Mouse (Mus musculus) layer of hippocampus, adult 9-11 months (tissue): Measurements from ENCODE around the gene Iqgap2.

Experiments
- DNase-seq: peaks from one replicate; pipeline ENCODE4 v3.0.0; 2022

Iqgap2 gene

DNA sequence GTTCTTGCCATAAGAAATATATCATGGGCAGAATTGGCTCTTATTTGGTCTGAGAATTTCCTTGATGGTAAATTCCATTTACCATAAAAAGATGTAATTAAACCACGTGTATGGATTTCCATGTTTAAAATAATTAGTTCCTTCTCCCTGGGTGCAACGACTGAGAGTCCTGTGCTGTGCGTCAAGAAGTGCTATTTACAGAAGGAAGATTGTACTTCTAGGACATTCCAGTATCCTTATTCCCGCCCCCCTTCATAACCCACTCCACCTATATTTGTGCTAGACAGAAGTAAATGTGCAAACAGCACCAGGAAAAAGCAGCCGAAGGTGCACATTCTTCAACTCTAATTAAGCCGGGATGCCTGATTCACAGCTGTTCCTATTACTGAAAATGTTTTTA lies 65.5 kb downstream of the Iqgap2 start:
- DNase-seq = no peak

DNA sequence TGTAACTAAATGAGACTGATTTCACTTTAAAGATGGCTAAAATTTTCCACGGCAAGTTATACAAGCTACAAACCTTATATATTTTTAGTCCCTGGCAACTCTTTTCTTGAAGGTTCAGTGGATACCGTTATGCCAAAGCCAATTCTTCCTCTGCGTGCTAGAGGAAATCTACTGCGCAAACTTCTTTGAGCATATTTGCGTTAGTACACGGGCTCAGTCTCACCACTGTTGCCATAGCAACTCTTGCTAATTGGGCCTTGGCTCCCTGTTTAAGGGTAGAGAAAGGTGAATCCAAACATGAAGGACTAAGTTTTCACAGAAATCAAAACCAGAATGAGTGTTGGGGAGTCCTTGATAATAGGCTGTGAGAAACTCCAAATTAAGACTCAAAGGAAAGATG lies 68.8 kb downstream of the Iqgap2 start:
- peak; percentile 51 for DNase-seq

DNA sequence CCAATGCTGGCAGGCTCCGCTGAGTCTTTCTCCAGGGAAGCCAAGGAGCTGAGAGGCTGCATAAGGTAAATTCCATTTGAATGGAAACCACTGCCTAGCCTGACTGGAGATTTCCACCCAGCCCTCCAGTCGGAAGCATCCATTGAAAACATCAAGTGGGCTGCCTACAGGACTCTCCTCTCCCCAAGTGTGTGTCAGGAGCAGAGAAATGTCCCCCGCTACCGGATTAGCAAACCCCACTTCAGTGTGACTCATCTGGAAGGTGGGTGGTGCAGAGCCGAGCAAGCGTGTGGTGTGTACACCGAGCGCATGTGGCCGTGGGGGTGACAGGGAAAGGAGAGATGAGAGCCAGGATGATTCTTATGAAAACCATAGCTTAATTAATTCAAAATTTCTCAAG lies 71.7 kb downstream of the Iqgap2 start:
- peak; percentile 87 for DNase-seq

- no peak for DNase-seq
These were observed 72.8 kb downstream of the Iqgap2 start for GRCm38 (mm10) chr13:95818941-95819340.

DNA sequence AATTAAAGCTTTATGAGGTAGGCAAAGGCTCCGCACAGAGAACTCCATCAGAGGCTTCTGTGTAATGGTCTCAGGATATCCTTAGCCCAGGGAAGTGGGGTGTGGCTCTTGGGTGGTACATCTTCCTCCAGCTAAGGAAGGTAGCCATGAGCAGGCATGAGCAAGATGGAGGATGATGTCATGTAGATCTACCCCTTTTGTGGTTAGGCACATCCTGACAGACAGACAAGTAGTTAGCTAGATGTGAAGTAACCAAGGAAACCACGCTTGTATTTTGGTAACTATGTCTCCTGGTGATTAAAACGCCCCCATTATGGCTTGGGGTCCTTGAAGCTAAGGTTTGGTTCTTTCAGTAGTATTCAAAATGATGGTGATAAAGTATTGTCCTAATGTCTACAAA lies 78.1 kb downstream of the Iqgap2 start:
- DNase-seq = no peak

DNA sequence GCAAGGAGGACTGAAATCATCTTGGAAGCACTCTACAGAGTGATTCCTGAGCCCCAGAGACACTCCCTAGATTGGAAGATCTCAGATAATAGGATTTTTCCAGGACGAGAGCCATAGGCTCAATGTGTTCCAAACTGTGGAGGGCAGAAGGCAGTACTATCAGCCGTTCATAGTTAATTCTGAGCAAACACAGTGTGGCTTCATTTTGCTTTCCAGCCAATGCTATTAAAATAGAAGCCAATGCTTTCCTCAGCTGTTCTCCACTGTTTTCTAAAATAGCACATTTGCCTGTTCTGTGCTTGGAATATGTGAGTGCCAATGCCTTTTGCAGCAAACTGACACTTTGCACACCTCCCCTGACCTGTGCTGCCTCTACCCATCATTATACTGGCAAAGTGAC lies 80.9 kb downstream of the Iqgap2 start:
- peak; percentile 62 for DNase-seq

DNA sequence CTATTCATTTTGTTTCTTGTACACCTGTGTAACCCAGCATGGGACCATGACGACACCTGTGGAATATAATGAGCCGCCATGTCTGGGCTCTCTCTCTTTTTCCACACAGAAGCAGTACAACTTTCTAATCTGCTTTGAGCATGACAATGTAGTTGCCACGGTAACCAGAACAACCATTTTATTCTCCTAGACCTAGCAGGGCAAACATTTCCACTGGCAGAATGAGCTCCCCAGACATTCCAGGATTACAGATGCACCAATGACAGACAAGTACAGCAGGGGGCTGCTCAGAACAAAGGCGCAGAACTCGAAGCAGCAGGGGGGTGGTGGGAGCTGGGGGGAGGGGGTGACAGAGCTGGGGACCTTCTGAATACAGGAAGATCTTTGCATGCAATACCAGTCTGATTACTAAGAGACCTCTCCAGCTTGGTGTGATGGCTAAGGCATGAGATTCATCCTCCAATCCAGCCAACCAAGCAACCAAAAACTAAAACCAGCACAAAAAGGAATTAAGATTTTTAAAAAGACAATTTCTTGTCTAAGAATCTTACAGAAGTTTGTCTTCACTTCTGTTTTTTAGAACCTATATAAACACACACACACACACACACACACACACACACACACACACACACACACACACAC lies 84.5 kb downstream of the Iqgap2 start:
- peak; percentile 39 for DNase-seq

DNA sequence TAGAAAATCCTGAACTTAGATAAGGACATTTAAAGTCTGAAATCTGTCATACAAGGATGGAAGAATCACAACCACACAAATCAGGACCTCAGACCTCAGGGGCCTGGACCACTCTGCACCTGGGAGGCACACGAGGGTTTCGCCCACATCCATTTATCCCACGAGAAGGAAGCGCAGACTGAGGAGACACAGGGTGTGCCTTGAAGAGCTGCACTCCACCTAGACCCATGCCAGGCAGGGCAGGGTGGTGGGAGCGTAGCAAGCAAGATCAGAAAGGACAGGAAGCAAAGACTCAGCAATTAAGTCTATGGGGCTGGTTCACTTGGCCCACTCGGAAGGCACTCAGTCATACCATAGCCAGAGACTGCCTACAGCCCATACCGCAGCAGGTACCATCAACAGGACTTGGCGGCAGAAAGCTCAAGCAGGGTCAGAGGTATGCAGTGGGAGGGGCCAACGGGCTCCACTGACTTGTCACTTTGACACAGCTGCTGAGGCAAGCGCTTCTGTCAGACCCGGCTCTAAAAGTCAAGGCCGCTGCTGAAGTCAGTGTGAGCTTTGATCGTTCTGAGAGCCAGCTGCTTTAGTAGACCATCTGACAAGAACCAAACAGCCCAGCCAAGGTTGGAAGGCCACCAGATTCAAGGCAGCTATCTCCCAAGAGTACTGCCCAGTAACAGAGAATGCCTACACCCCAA lies 86.1 kb downstream of the Iqgap2 start:
- DNase-seq = no peak

DNA sequence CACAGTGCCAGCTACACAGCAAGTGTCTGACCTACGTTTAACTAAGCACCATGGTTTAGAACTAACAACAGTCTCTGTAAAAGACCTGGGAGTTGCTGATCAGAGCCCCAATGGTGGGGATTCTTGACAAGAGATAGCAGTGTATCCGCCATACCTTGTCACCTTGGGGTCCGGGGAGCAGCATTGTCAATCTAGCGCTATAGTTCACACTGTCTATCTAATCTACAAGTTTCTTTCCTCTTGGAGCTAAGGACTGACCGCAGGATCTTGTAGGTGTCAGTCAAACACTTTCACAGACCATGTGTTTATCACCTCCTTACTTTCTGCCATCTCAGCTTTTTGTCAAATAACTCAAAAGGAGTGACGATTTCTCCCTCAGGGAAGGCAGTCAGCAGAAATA lies 87.6 kb downstream of the Iqgap2 start:
- DNase-seq = no peak

GRCm38 (mm10) chr13:95800925-95801324 lies 90.8 kb downstream of the Iqgap2 start:
- DNase-seq = no peak

GRCm38 (mm10) chr13:95799322-95799721 lies 92.4 kb downstream of the Iqgap2 start:
- no peak for DNase-seq

GRCm38 (mm10) chr13:95798721-95799120 lies 93.0 kb downstream of the Iqgap2 start:
- DNase-seq = no peak

DNA sequence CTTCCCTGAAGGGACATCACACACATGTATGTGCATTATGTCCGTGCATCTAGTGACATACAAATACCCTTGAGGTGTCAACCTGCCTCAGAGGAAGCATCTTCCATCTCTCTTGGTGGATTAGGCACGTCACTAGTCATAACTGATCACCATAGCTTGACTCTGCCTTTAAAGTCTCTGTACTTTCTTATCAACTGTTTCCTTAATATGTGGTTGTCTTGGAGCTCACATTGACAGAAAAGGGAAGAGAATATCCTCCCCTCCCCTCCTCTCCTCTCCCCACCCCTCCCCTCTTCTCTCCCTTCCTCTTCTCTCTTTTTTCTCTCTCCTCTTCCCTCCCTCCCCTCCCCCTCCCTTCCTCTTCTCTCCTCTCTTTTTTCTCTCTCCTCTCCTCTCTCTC lies 94.2 kb downstream of the Iqgap2 start:
- no peak for DNase-seq

- no peak for DNase-seq
These were observed 97.4 kb downstream of the Iqgap2 start for GRCm38 (mm10) chr13:95794346-95794745.

- DNase-seq = no peak
These were observed 100.8 kb downstream of the Iqgap2 start for GRCm38 (mm10) chr13:95790883-95791282.

- peak; percentile 34 for DNase-seq
These were observed 102.9 kb downstream of the Iqgap2 start for GRCm38 (mm10) chr13:95788631-95789376.

- no peak for DNase-seq
These were observed 108.8 kb downstream of the Iqgap2 start for GRCm38 (mm10) chr13:95782969-95783332.

GRCm38 (mm10) chr13:95782311-95782968 lies 109.3 kb downstream of the Iqgap2 start:
- DNase-seq = no peak

GRCm38 (mm10) chr13:95780038-95780437 lies 111.7 kb downstream of the Iqgap2 start:
- no peak for DNase-seq

- DNase-seq = no peak
These were observed 112.5 kb downstream of the Iqgap2 start for GRCm38 (mm10) chr13:95779261-95779660.

- DNase-seq = peak; percentile 43
These were observed 113.0 kb downstream of the Iqgap2 start for GRCm38 (mm10) chr13:95778761-95779161.

- DNase-seq = peak; percentile 45
These were observed 113.9 kb downstream of the Iqgap2 start for GRCm38 (mm10) chr13:95777651-95778391.

DNA sequence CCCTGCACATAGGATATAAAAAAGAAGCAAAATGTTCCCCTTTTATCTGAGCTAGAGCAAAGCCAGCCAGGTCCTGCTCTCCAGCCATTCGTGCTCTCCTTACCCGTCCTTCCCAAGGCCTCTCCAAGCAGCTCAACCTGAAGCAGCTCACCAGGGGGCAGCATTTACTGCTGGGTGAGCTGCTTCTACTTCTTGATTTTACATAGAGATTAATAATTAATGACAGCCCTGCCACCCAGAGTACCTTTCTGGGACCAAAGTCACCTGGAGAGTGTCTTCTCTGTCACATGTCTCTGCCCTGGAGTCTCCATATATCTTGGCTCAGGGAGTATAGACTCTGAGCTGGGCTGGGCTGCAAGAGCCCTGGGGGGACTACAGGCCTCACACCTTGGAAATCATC lies 114.5 kb downstream of the Iqgap2 start:
- peak; percentile 56 for DNase-seq
